Mouse (Mus musculus): ENCODE data around the gene Eaf2. TPM values are rescaled to one million over a fixed set of nuclear protein-coding genes. Genes with fewer than 3 reads are reported as not detected.
A peak's percentile ranks its signal among the peaks of the same experiment; 100 is the strongest.

The Eaf2 gene
- total and polyA plus RNA-seq, 2 experiments: 0.28 TPM

- H3K36me3 ChIP-seq (ENCODE audit: control insufficient read depth, insufficient read depth, low read length): no peaks in the 10 kb centered on the region
- WGBS: 70% methylated on average over 2 of the region's 2 CpGs
- H3K4me3 ChIP-seq (ENCODE audit: insufficient read depth, low read depth, low read length): no peak overlapping the region
- no peaks in the 10 kb centered on the region for H3K79me2 ChIP-seq (ENCODE audit: control insufficient read depth, insufficient read depth, low read length)
- TF ChIP-seq CTCF (IDR thresholded peaks at IDR 0.05; ENCODE audit: low read depth, low read length) (no peak), POLR2A (IDR thresholded peaks at IDR 0.05; ENCODE audit: extremely low read depth, insufficient read depth, low read length) (no peak)
- H3K27ac ChIP-seq (replicated peaks; ENCODE audit: insufficient read depth, low read depth, low read length): no peak overlapping the region
- peak; percentile 26 for DNase-seq (ENCODE audit: extremely low read depth, low read depth, low spot score)
- no peaks in the 10 kb centered on the region for H3K27me3 ChIP-seq (ENCODE audit: control insufficient read depth, insufficient read depth, low read length)
- H3K4me1 ChIP-seq (ENCODE audit: control insufficient read depth, insufficient read depth, low read length): no peaks in the 10 kb centered on the region
- no peak overlapping the region for H3K9ac ChIP-seq (ENCODE audit: low read depth, low read length)
Measured at GRCm38 (mm10) chr16:36747767-36748166, 127.0 kb downstream of the Eaf2 start.

- no peak overlapping the region for H3K27ac ChIP-seq (replicated peaks; ENCODE audit: insufficient read depth, low read depth, low read length)
- no peaks in the 10 kb centered on the region for H3K79me2 ChIP-seq (ENCODE audit: control insufficient read depth, insufficient read depth, low read length)
- WGBS: 73% methylated on average over 4 of the region's 4 CpGs
- no peaks in the 10 kb centered on the region for H3K27me3 ChIP-seq (ENCODE audit: control insufficient read depth, insufficient read depth, low read length)
- no peaks in the 10 kb centered on the region for H3K4me1 ChIP-seq (ENCODE audit: control insufficient read depth, insufficient read depth, low read length)
- DNase-seq (ENCODE audit: extremely low read depth, low read depth, low spot score): no peak
- H3K4me3 ChIP-seq (ENCODE audit: insufficient read depth, low read depth, low read length): no peak overlapping the region
- H3K36me3 ChIP-seq (ENCODE audit: control insufficient read depth, insufficient read depth, low read length): no peaks in the 10 kb centered on the region
- no peak overlapping the region for H3K9ac ChIP-seq (ENCODE audit: low read depth, low read length)
- no peak for TF ChIP-seq POLR2A (IDR thresholded peaks at IDR 0.05; ENCODE audit: extremely low read depth, insufficient read depth, low read length)
- TF ChIP-seq CTCF (IDR thresholded peaks at IDR 0.05; ENCODE audit: low read depth, low read length): no peak
Measured at GRCm38 (mm10) chr16:36747068-36747467, 127.7 kb downstream of the Eaf2 start.

GRCm38 (mm10) chr16:36743580-36743979 is 131.2 kb downstream of the Eaf2 start:
- Histone ChIP-seq H3K4me3 (ENCODE audit: insufficient read depth, low read depth, low read length) (no peak overlapping the region), H3K4me1 (ENCODE audit: control insufficient read depth, insufficient read depth, low read length) (no peaks in the 10 kb centered on the region), H3K79me2 (ENCODE audit: control insufficient read depth, insufficient read depth, low read length) (no peaks in the 10 kb centered on the region), H3K9ac (ENCODE audit: low read depth, low read length) (no peak overlapping the region), H3K27me3 (ENCODE audit: control insufficient read depth, insufficient read depth, low read length) (no peaks in the 10 kb centered on the region), H3K27ac (replicated peaks; ENCODE audit: insufficient read depth, low read depth, low read length) (no peak overlapping the region), H3K36me3 (ENCODE audit: control insufficient read depth, insufficient read depth, low read length) (no peaks in the 10 kb centered on the region)
- 35% methylated on average over 8 of the region's 8 CpGs for WGBS
- no peak for DNase-seq (ENCODE audit: extremely low read depth, low read depth, low spot score)
- no peak for TF ChIP-seq CTCF (IDR thresholded peaks at IDR 0.05; ENCODE audit: low read depth, low read length)
- TF ChIP-seq POLR2A (IDR thresholded peaks at IDR 0.05; ENCODE audit: extremely low read depth, insufficient read depth, low read length): no peak

Other genes starting within 250 kb of the Eaf2 start
- gene Cd86, start 208.9 kb downstream of the Eaf2 start, total RNA-seq (2014; rRNA removed): 5.2 and 5.3 TPM in 2 replicates
- gene Cd86, start 208.9 kb downstream of the Eaf2 start, polyA plus RNA-seq (2012; rRNA removed): 0.68 and 0.99 TPM in 2 replicates
- gene Ildr1, start 181.0 kb downstream of the Eaf2 start, total RNA-seq (2014; rRNA removed): 0.34 and 0.37 TPM in 2 replicates
- 0.11 and 0.15 TPM in 2 replicates for gene Ildr1, start 181.0 kb downstream of the Eaf2 start, polyA plus RNA-seq (2012; rRNA removed)
- gene Slc15a2, start 90.0 kb downstream of the Eaf2 start, total RNA-seq (2014; rRNA removed): 2.8 and 6.9 TPM in 2 replicates
- gene Slc15a2, start 90.0 kb downstream of the Eaf2 start, polyA plus RNA-seq (2012; rRNA removed): 0.24 and 0.97 TPM in 2 replicates
- gene Iqcb1, start 46.6 kb downstream of the Eaf2 start, total RNA-seq (2014; rRNA removed): 3.6 and 6.3 TPM in 2 replicates
- gene Iqcb1, start 46.6 kb downstream of the Eaf2 start, polyA plus RNA-seq (2012; rRNA removed): 1.3 and 1.4 TPM in 2 replicates
- gene Golgb1, start 137 bp upstream of the Eaf2 start, total RNA-seq (2014; rRNA removed): 34.1 and 36.2 TPM in 2 replicates
- gene Golgb1, start 137 bp upstream of the Eaf2 start, polyA plus RNA-seq (2012; rRNA removed): 22.7 and 30.1 TPM in 2 replicates
- gene Hcls1, start 60.0 kb upstream of the Eaf2 start, total RNA-seq (2014; rRNA removed): 4.8 and 5.0 TPM in 2 replicates
- 4.2 and 5.1 TPM in 2 replicates for gene Hcls1, start 60.0 kb upstream of the Eaf2 start, polyA plus RNA-seq (2012; rRNA removed)
- gene Fbxo40, start 115.5 kb upstream of the Eaf2 start, total RNA-seq (2014; rRNA removed): 0.07 and 0.37 TPM in 2 replicates
- 0.09 and 0.21 TPM in 2 replicates for gene Fbxo40, start 115.5 kb upstream of the Eaf2 start, polyA plus RNA-seq (2012; rRNA removed)
- gene Polq, start 136.8 kb upstream of the Eaf2 start, total RNA-seq (2014; rRNA removed): 0.18 and 0.40 TPM in 2 replicates
- gene Polq, start 136.8 kb upstream of the Eaf2 start, polyA plus RNA-seq (2012; rRNA removed): 0.02 and 0.10 TPM in 2 replicates